Mouse (Mus musculus) myocyte (in vitro differentiated cells): Measurements from ENCODE around the gene Plekhm1.

Experiments used
- MAX ChIP-seq: IDR thresholded peaks from one replicate; pipeline ENCODE4 v1.6.1; 2011; ENCODE audit warnings: low read depth, mild to moderate bottlenecking, control low read depth
- MYOD1 ChIP-seq, 3 experiments: IDR thresholded peaks; one replicate each; pipeline ENCODE4 v1.6.1; 2011; ENCODE audit warnings: control low read depth in 2 of 3, low read depth in 2 of 3, mild to moderate bottlenecking in 2 of 3, moderate library complexity in 1 of 3; ENCODE audit not compliant: insufficient read length in 2 of 3, control insufficient read depth in 1 of 3
- POLR2A ChIP-seq: IDR thresholded peaks from one replicate; pipeline ENCODE4 v1.6.1; 2011; ENCODE audit warnings: low read depth, mild to moderate bottlenecking, control low read depth, moderate library complexity; ENCODE audit not compliant: insufficient read length
- REST ChIP-seq: IDR thresholded peaks from one replicate; pipeline ENCODE4 v1.6.1; 2011; ENCODE audit warnings: mild to moderate bottlenecking, control low read depth, moderate library complexity; ENCODE audit not compliant: insufficient read depth, insufficient read length
- SRF ChIP-seq: IDR thresholded peaks from one replicate; pipeline ENCODE4 v1.6.1; 2011; ENCODE audit warnings: low read depth; ENCODE audit not compliant: control insufficient read depth, insufficient read length
- TCF12 ChIP-seq: IDR thresholded peaks from one replicate; pipeline ENCODE4 v1.6.1; 2011; ENCODE audit warnings: mild to moderate bottlenecking, control low read depth; ENCODE audit not compliant: poor library complexity, insufficient read depth, severe bottlenecking
- USF1 ChIP-seq: IDR thresholded peaks from one replicate; pipeline ENCODE4 v1.6.1; 2011; ENCODE audit warnings: low read depth, mild to moderate bottlenecking, control low read depth, moderate library complexity

- TF ChIP-seq TCF12 (no peak), MYOD1 (IDR thresholded peaks at IDR 0.05; ENCODE audit: control insufficient read depth in 1 of 3, insufficient read length in 2 of 3, low read depth in 2 of 3) (no peak), REST (no peak), POLR2A (no peak), MAX (no peak), SRF (no peak), USF1 (no peak)
Observed at GRCm38 (mm10) chr11:103343063-103343462, 69.4 kb downstream of the Plekhm1 start.
